ENCODE assay signal across 9 mouse cellular contexts in the genomic region with DNA sequence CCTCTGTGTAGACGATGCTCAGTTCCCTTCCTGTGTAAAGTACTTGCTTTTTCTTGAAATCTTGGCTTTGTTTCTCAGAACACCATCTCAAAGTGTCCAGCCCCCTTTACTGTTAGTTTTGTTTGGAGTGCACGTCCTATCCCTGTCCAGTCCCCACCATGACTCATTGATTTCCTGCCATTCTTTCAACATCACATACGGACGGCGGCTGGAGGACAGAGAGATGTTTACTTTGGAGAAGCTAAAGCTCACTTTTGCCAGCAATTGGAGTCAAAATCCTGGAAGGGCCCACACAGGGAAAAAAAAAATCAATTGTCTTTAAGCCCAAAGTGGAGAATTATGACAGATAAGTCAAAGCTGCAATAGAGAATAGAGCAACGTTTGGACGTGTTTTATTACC. TPM values are rescaled to one million over a fixed set of nuclear protein-coding genes. Genes with fewer than 3 reads are reported as not detected.
DNase-seq lines count a peak whose midpoint lies in the region; ATAC-seq and TF ChIP-seq lines count a peak whose summit lies in the region.
"Had no signal": no experiment of that assay in that cellular context is flagged by ENCODE, and none has a peak within 500 bp of the region (broad histone marks: within the 10 kb centered on the region; RNA-seq: fewer than 3 reads in every experiment).

No protein-coding gene starts in this region.

- WGBS in midbrain, embryonic 11.5 days: 73% methylated on average over 7 of the region's 7 CpGs

- no peak overlapping the region for H3K9ac ChIP-seq in midbrain, embryonic 11.5 days (ENCODE audit: low read length)

- TF ChIP-seq CTCF in embryonic fibroblast, embryonic 13.5 days (IDR thresholded peaks at IDR 0.05; ENCODE audit: borderline replicate concordance, insufficient read depth, low read length): no peak

- peaks cover 9% of the 10 kb centered on the region for H3K4me1 ChIP-seq in embryonic fibroblast, embryonic 13.5 days (ENCODE audit: control insufficient read depth, insufficient read depth, low read length)
- no peaks in the 10 kb centered on the region; the same call in 1 of the 2 replicates for H3K4me1 ChIP-seq in midbrain, embryonic 11.5 days (ENCODE audit: control insufficient read depth, insufficient read depth, low read length)

- H3K27me3 ChIP-seq in midbrain, embryonic 11.5 days (ENCODE audit: control insufficient read depth, insufficient read depth, low read length): no peaks in the 10 kb centered on the region

- no peak for ATAC-seq in midbrain, embryonic 11.5 days (ENCODE audit: low FRiP score)

- H3K27ac ChIP-seq in embryonic fibroblast, embryonic 13.5 days (ENCODE audit: insufficient read depth, low read length): peak overlapping the region; percentile 94
- H3K27ac ChIP-seq in midbrain, embryonic 11.5 days (ENCODE audit: low read depth, low read length): no peak overlapping the region

- H3K9me3 ChIP-seq in midbrain, embryonic 11.5 days (ENCODE audit: control insufficient read depth, low read length): no peaks in the 10 kb centered on the region; the same call in 1 of the 2 replicates

- TF ChIP-seq POLR2A in embryonic fibroblast, embryonic 13.5 days (IDR thresholded peaks at IDR 0.05; ENCODE audit: low read depth, low read length): no peak

- no peak overlapping the region for H3K4me2 ChIP-seq in midbrain, embryonic 11.5 days

- H3K36me3 ChIP-seq in midbrain, embryonic 11.5 days (ENCODE audit: control insufficient read depth, insufficient read depth, low read length): no peaks in the 10 kb centered on the region

- DNase-seq in embryo, embryonic 10.5 days (ENCODE audit: low spot score): peak; percentile 26
- no peak for DNase-seq in embryo, embryonic 9.5 days (ENCODE audit: extremely low spot score)
- peak; percentile 22 for DNase-seq in kidney, adult 18-20 months
- DNase-seq in lung, postnatal 25 days (ENCODE audit: low spot score): peak; percentile 79
- DNase-seq in frontal cortex, adult 2 months (ENCODE audit: extremely low spot score in 1 of 2, low spot score in 1 of 2): no peak
- no peak for DNase-seq in cerebellum, adult 9-10 months
- no peak for DNase-seq in midbrain, embryonic 11.5 days (ENCODE audit: low spot score, missing footprints)

- no peak overlapping the region for H3K4me3 ChIP-seq in embryonic fibroblast, embryonic 13.5 days (ENCODE audit: insufficient read depth, low read length)
- H3K4me3 ChIP-seq in midbrain, embryonic 11.5 days (ENCODE audit: low read depth, low read length): no peak overlapping the region

RNA-seq across cellular contexts. Expression of a gene that starts 51.8 kb away (rescaled TPM):
- polyA plus RNA-seq in embryonic fibroblast, embryonic 13.5 days (2011; ENCODE audit: insufficient read length, low read depth, missing spikeins): not detected in 2 replicates
- polyA plus RNA-seq in frontal cortex, adult 2 months (2012; rRNA removed): not detected in 2 replicates
- not detected in 2 replicates for polyA plus RNA-seq in midbrain, embryonic 11.5 days (2014; fragmentation: Nextera tagmentation; extraction: Ambion mirVana)
- polyA plus RNA-seq: embryonic facial prominence, embryonic 11.5 days had no signal

Comparison
In these comparisons a context has a peak if more than half of its experiments do, and no peak if none do; other contexts are left out.
1. DNase-seq: peak in embryo, embryonic 10.5 days (single experiment), kidney, adult 18-20 months (single experiment) and lung, postnatal 25 days (single experiment); none in embryo, embryonic 9.5 days (single experiment), frontal cortex, adult 2 months (0 of 2), cerebellum, adult 9-10 months (single experiment) and midbrain, embryonic 11.5 days (single experiment).